Mouse (Mus musculus): ENCODE results near the gene Dnal1. TPM values are rescaled to one million over a fixed set of nuclear protein-coding genes. Genes with fewer than 3 reads are reported as not detected.

Dnal1 gene
- total RNA-seq, 2 experiments from 2014 or later, result 6.6 to 6.9 TPM

GRCm38 (mm10) chr12:84126899-84127298 lies 12.7 kb downstream of the Dnal1 start:
- DNase-seq, result no peak

- no peak for DNase-seq
Measured at GRCm38 (mm10) chr12:84128576-84128975, 14.4 kb downstream of the Dnal1 start.

- no peak for DNase-seq
Measured at GRCm38 (mm10) chr12:84129931-84130330, 15.8 kb downstream of the Dnal1 start.

- peak in 1 of 2 experiments; percentile 26 for DNase-seq
Measured at GRCm38 (mm10) chr12:84132265-84132664, 18.1 kb downstream of the Dnal1 start.

- DNase-seq, result no peak
Measured at GRCm38 (mm10) chr12:84137131-84137530, 23.0 kb downstream of the Dnal1 start.

GRCm38 (mm10) chr12:84140135-84140534 lies 26.0 kb downstream of the Dnal1 start:
- no peak for DNase-seq

GRCm38 (mm10) chr12:84141271-84141670 lies 27.1 kb downstream of the Dnal1 start:
- no peak for DNase-seq

GRCm38 (mm10) chr12:84142281-84143050 lies 28.3 kb downstream of the Dnal1 start:
- no peak for DNase-seq

- DNase-seq, result peak; percentile 76 to 80
Measured at GRCm38 (mm10) chr12:84147954-84148621, 33.9 kb downstream of the Dnal1 start, which contains the start of gene Pnma1. Gene Pnma1, minus strand, starts transcription at chr12:84148489.

GRCm38 (mm10) chr12:84148622-84149012 lies 34.5 kb downstream of the Dnal1 start:
- DNase-seq, result peak in 1 of 2 experiments; percentile 6

- DNase-seq, result peak in 1 of 2 experiments; percentile 5
Measured at GRCm38 (mm10) chr12:84149971-84150370, 35.8 kb downstream of the Dnal1 start.

GRCm38 (mm10) chr12:84150976-84151375 lies 36.8 kb downstream of the Dnal1 start:
- DNase-seq, result peak; percentile 57 to 67

- peak in 1 of 2 experiments; percentile 7 for DNase-seq
Measured at GRCm38 (mm10) chr12:84151911-84152310, 37.7 kb downstream of the Dnal1 start.

- peak in 1 of 2 experiments; percentile 4 for DNase-seq
Measured at GRCm38 (mm10) chr12:84152352-84153190, 38.4 kb downstream of the Dnal1 start.

- no peak for DNase-seq
Measured at GRCm38 (mm10) chr12:84153414-84153813, 39.2 kb downstream of the Dnal1 start.

GRCm38 (mm10) chr12:84154786-84155522 lies 40.8 kb downstream of the Dnal1 start:
- DNase-seq, result peak; percentile 82 to 85

GRCm38 (mm10) chr12:84155523-84155871 lies 41.3 kb downstream of the Dnal1 start:
- DNase-seq, result peak; percentile 28 to 45

GRCm38 (mm10) chr12:84156210-84156609 lies 42.0 kb downstream of the Dnal1 start:
- no peak for DNase-seq

- DNase-seq, result no peak
Measured at GRCm38 (mm10) chr12:84158156-84158555, 44.0 kb downstream of the Dnal1 start.

GRCm38 (mm10) chr12:84160491-84160890 lies 46.3 kb downstream of the Dnal1 start:
- DNase-seq, result no peak

GRCm38 (mm10) chr12:84161116-84161515 lies 47.0 kb downstream of the Dnal1 start:
- no peak for DNase-seq
